Comparison of ENCODE assay signal across 10 mouse cellular contexts in genomic region chr2:59583961-59584360, GRCm38 (mm10).
"Had no signal": no experiment of that assay in that cellular context is flagged by ENCODE, and none has a peak within 500 bp of the region (broad histone marks: within the 10 kb centered on the region; RNA-seq: fewer than 3 reads in every experiment).

No protein-coding gene starts in this region.

- ATAC-seq: inflammation-experienced regulatory T-cells, adult 6 months; intestine, postnatal 0 days; midbrain, embryonic 13.5 days had no signal

- DNase-seq: kidney, adult 8-10 months; kidney, postnatal 25 days; liver; lung, adult 18-20 months; lung, postnatal 36 days; thymus, adult 2 months; thymus, postnatal 25 days had no signal
